Mouse (Mus musculus) stomach, embryonic 15.5 days (tissue): ENCODE data around the gene Adk. TPM values are rescaled to one million over a fixed set of nuclear protein-coding genes. Genes with fewer than 3 reads are reported as not detected.

Source experiments
- ATAC-seq: fragments of 200-750 bp; cut with Nextera tagmentation; 2 replicates; pipeline ENCODE4 v1.8.0; 2017; ENCODE audit warnings: low read depth, moderate number of reproducible peaks, moderate TSS enrichment; ENCODE audit not compliant: insufficient read depth, low FRiP score
- H3K27ac ChIP-seq: fragments of 300-500 bp; sonication (generic); 2 replicates; pipeline ENCODE4 v1.5.1; 2015; ENCODE audit warnings: mild to moderate bottlenecking, inconsistent platforms
- H3K27me3 ChIP-seq: fragments of 300-500 bp; sonication (generic); replicated peaks from 2 replicates; pipeline ENCODE4 v1.6.1; 2015; ENCODE audit warnings: inconsistent platforms
- H3K36me3 ChIP-seq: fragments of 300-500 bp; sonication (generic); 2 replicates; pipeline ENCODE4 v1.6.1; 2015; ENCODE audit warnings: inconsistent platforms
- H3K4me1 ChIP-seq: fragments of 300-500 bp; sonication (generic); 2 replicates; pipeline ENCODE4 v1.6.1; 2015; ENCODE audit warnings: inconsistent platforms
- H3K4me2 ChIP-seq: fragments of 300-500 bp; sonication (generic); 2 replicates; pipeline ENCODE4 v1.6.1; 2015; ENCODE audit warnings: mild to moderate bottlenecking, inconsistent platforms
- H3K4me3 ChIP-seq: fragments of 300-500 bp; sonication (generic); replicated peaks from 2 replicates; pipeline ENCODE4 v1.5.1; 2015; ENCODE audit warnings: inconsistent platforms
- H3K9ac ChIP-seq: fragments of 300-500 bp; sonication (generic); 2 replicates; pipeline ENCODE4 v1.6.1; 2015; ENCODE audit warnings: inconsistent platforms
- H3K9me3 ChIP-seq: fragments of 300-500 bp; sonication (generic); 2 replicates; pipeline ENCODE4 v1.6.1; 2016; ENCODE audit warnings: inconsistent platforms
- WGBS: fragments of 180-500 bp; shearing (Covaris S2); methylation state at CpG from one replicate; pipeline ENCODE4 v1.1.7; 2015; 5-methylcytosine and 5-hydroxymethylcytosine counted together
- polyA plus RNA-seq: library from polyadenylated mRNA; unstranded; fragments of >200 nt; fragmentation: Nextera tagmentation; extraction: Ambion mirVana; gene quantifications from 2 replicates; pipeline ENCODE4 v1.2.1, GENCODE M21; 2015

Adk gene
- polyA plus RNA-seq, 1 experiment from 2014 or later, result 167 TPM

DNA sequence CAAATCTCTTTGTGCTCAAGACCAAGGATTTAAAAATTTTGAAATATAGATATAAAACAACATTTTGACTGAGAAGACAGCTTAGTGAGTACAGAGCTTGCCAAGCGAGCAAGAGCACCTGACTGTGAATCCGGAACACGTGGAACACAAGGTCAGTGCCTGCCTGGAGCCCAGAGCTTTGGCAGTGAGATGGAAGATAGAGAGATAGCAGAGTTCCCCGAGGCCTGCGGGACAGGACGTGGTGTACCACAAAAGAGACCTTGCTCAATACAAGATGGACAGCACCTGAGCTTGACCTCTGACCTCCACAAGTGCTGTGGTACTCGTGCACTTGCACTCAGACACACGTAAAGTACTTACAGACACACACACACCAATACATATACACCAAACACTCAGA is 54.2 kb downstream of the Adk start:
- WGBS, result 77% methylated on average over 8 of the region's 8 CpGs
- H3K27ac ChIP-seq, result no peak overlapping the region
- H3K9me3 ChIP-seq, result no peaks in the 10 kb centered on the region
- no peaks in the 10 kb centered on the region for H3K27me3 ChIP-seq
- no peaks in the 10 kb centered on the region for H3K36me3 ChIP-seq
- no peak overlapping the region for H3K4me3 ChIP-seq
- H3K4me1 ChIP-seq, result peaks cover 3% of the 10 kb centered on the region; the same call in 1 of the 2 replicates
- no peak overlapping the region for H3K9ac ChIP-seq
- no peak overlapping the region for H3K4me2 ChIP-seq
- ATAC-seq, result no peak; the same call in 1 of the 2 replicates

DNA sequence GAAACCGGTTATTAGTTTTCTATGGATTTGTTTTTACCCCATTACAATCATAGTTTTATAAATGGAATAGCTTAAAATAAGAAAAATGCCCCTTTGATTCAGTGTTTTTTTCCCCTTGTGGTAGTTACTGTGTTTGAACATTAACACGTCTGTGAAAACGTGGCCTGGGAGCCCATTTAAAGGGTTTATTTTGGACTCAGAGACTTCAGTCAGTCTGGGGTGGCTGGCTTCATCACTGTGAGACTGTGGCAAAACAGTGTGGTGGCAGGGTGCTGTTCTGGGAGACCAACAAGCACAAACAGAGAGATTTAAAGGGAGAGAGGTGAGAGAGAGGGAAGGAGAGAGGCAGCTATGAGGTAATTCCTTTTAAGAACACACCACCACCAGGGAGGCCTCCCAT is 55.2 kb downstream of the Adk start:
- WGBS, result 82% methylated on average over 3 of the region's 3 CpGs
- Histone ChIP-seq H3K9ac (no peak overlapping the region), H3K36me3 (no peaks in the 10 kb centered on the region), H3K9me3 (no peaks in the 10 kb centered on the region), H3K4me1 (no peaks in the 10 kb centered on the region), H3K27ac (no peak overlapping the region), H3K4me2 (no peak overlapping the region), H3K4me3 (no peak overlapping the region), H3K27me3 (no peaks in the 10 kb centered on the region)
- no peak for ATAC-seq

DNA sequence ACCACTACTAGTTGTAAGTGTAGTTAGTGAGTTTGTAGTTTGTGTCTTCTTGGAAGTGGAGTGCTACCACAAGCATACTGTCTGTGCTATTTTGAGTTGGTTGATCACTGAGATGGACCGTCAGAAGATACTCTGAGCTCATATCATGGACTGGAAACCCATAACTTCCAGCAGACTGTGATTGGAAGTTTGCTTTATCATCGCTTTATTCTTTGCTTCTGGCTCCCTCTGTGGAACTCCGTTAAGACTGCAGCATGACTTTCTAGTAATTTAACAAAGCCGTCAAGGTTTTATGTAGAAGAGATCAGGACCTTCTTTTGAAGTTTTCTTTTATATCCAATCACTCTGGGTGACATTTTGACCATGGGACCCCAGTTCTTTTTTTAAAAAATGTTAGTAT is 58.1 kb downstream of the Adk start:
- H3K9me3 ChIP-seq, result no peaks in the 10 kb centered on the region
- H3K9ac ChIP-seq, result no peak overlapping the region
- no peaks in the 10 kb centered on the region for H3K27me3 ChIP-seq
- no peaks in the 10 kb centered on the region for H3K36me3 ChIP-seq
- no peak for ATAC-seq
- no peak overlapping the region for H3K4me2 ChIP-seq
- H3K4me3 ChIP-seq, result no peak overlapping the region
- WGBS, result 77% methylated on average over 4 of the region's 4 CpGs
- no peak overlapping the region for H3K27ac ChIP-seq
- no peaks in the 10 kb centered on the region for H3K4me1 ChIP-seq

DNA sequence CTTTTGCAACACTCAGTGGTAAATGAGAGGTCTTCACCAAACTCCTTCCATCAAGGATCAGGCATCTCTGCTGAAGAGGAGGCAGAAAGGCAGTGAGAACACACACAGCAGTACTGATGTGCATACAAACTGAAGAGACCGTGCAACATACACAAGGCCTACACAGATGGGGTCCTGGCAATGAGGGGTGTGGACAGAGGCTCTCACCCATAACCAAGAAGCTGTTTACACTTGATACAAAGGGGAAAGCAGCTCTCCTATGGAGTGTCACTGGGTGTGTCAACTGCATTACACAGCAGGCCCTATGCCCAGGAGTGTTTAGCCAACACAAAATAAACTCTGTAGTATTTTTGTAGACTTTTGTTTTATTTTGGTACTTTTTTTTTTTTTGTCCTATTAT is 59.1 kb downstream of the Adk start:
- Histone ChIP-seq H3K27ac (no peak overlapping the region), H3K4me1 (0 out of 2 replicates have a peak, but pooled peaks cover 4% of the 10 kb centered on the region), H3K4me2 (no peak overlapping the region), H3K9ac (no peak overlapping the region), H3K4me3 (no peak overlapping the region), H3K36me3 (no peaks in the 10 kb centered on the region), H3K27me3 (no peaks in the 10 kb centered on the region), H3K9me3 (no peaks in the 10 kb centered on the region)
- WGBS, result 89% methylated on average over 1 of the region's 1 CpGs
- no peak for ATAC-seq

DNA sequence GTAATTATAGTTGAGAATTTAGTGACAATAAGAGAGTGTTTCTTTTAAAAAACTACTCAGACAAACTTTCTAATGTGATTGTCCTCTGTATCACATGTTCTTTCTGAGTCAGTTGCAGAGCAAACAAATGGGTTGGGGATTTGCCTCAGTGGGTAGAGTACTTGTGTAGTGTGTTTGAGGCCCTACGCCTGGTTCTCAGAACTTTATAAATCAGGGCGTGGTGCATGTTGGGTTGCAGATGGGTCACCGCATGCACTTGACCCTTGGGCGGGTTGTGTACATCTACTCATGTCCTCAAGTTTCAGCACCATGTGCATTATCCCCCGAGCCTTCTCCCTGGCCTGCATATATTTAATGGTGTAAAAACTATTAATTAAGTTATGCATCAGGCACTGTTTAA is 59.8 kb downstream of the Adk start:
- no peak overlapping the region for H3K4me3 ChIP-seq
- no peaks in the 10 kb centered on the region for H3K36me3 ChIP-seq
- H3K4me1 ChIP-seq, result 0 out of 2 replicates have a peak, but pooled peaks cover 4% of the 10 kb centered on the region
- no peak overlapping the region for H3K4me2 ChIP-seq
- no peaks in the 10 kb centered on the region for H3K27me3 ChIP-seq
- H3K27ac ChIP-seq, result no peak overlapping the region
- WGBS, result 75% methylated on average over 5 of the region's 5 CpGs
- no peak overlapping the region for H3K9ac ChIP-seq
- H3K9me3 ChIP-seq, result no peaks in the 10 kb centered on the region
- no peak for ATAC-seq

DNA sequence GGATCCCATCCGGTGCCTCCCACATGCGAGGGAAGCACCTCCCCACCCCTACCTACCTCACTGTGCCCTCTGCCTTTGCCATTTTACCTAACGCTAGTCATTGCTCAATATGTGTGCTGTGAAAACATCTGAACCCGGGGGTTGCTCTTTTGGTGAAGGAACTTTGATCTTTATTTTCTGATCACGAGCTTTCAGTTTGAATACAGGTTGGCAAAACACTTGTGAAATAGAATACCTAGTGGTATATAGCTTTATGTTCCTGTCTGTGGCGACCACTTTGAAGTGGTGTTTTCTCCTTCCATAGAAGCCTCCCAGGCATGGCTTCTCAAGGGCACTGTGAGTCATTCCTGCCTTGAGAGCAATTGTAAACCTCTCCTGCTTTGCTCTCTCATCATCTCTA is 60.4 kb downstream of the Adk start:
- ATAC-seq, result no peak
- H3K27me3 ChIP-seq, result no peaks in the 10 kb centered on the region
- H3K27ac ChIP-seq, result no peak overlapping the region
- 0 out of 2 replicates have a peak, but pooled peaks cover 4% of the 10 kb centered on the region for H3K4me1 ChIP-seq
- no peak overlapping the region for H3K9ac ChIP-seq
- 83% methylated on average over 6 of the region's 6 CpGs for WGBS
- no peaks in the 10 kb centered on the region for H3K36me3 ChIP-seq
- no peak overlapping the region for H3K4me3 ChIP-seq
- no peak overlapping the region for H3K4me2 ChIP-seq
- no peaks in the 10 kb centered on the region for H3K9me3 ChIP-seq

DNA sequence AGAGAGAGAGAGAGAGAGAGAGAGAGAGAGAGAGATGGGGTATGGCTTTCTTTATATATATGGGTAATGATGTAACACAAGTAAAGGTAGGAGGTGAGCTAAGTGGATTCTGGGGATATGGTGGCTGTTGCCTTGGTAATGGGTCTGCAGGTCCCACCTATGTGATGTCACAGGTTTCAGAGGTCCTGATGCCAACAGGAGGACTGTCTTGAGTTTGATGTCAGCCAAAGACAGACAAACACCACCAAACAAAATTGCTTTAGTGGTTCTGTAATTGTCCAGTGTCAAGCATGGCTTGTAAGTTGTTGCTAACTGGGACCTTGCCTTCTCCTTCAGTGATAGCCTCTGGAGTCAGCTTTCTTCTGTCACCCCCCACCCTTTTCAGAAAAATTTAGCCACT is 62.0 kb downstream of the Adk start:
- no peak overlapping the region for H3K4me2 ChIP-seq
- ATAC-seq, result no peak
- no peak overlapping the region for H3K4me3 ChIP-seq
- no peaks in the 10 kb centered on the region for H3K36me3 ChIP-seq
- no peaks in the 10 kb centered on the region for H3K9me3 ChIP-seq
- no peak overlapping the region for H3K9ac ChIP-seq
- H3K4me1 ChIP-seq, result 0 out of 2 replicates have a peak, but pooled peaks cover 4% of the 10 kb centered on the region
- H3K27me3 ChIP-seq, result no peaks in the 10 kb centered on the region
- no peak overlapping the region for H3K27ac ChIP-seq

DNA sequence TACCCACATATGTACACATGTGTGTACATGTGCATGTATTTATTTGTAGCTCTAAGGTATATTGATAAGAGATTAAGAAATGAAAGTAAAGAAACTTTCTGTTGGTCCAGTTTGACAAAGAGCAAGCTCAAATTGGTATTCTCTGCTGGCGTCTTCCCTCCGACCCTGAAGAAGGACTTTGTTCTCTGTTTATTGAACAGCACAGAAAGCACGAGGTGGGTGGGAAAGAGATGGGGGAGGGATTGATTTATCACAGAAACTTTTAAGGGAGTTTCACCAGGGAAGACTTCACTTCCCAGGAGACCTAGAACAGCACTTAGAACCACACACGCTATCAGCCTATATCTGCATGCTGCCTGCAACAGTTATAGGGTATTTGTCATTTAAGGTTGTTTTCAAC is 62.9 kb downstream of the Adk start:
- H3K36me3 ChIP-seq, result no peaks in the 10 kb centered on the region
- no peaks in the 10 kb centered on the region for H3K9me3 ChIP-seq
- ATAC-seq, result no peak
- no peak overlapping the region for H3K9ac ChIP-seq
- no peak overlapping the region for H3K4me2 ChIP-seq
- H3K4me1 ChIP-seq, result 0 out of 2 replicates have a peak, but pooled peaks cover 4% of the 10 kb centered on the region
- H3K27me3 ChIP-seq, result no peaks in the 10 kb centered on the region
- no peak overlapping the region for H3K27ac ChIP-seq
- WGBS, result 34% methylated on average over 4 of the region's 4 CpGs
- H3K4me3 ChIP-seq, result no peak overlapping the region

DNA sequence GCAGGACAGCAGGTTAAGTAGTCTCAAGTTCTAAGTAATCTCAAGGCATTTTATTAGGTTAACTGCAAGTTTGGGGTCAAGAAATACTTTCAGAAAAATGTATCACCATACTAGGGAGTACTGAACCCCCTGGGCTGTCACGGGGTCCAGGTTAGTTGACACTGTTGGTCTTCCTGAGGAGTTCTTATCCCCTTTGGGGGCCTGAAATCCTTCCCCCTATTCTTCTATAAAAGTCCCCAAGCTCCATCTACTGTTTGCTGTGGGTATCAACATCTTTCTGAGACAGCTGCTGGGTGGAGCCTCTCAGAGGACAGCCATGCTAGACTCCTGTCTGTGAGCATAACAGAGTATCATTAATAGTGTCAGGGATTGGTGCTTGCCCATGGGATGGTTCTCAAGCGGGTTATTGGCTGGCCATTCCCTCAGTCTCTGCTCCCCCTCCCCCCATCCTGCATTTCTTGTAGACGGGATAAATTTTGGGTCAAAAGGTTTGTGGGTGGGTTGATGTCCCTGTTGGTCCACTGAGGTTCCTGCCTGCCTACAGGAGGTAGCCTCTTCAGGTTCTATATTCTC is 63.6 kb downstream of the Adk start:
- H3K4me3 ChIP-seq, result no peak overlapping the region
- no peak for ATAC-seq
- H3K4me1 ChIP-seq, result 0 out of 2 replicates have a peak, but pooled peaks cover 4% of the 10 kb centered on the region
- WGBS, result 47% methylated on average over 3 of the region's 3 CpGs
- H3K27me3 ChIP-seq, result no peaks in the 10 kb centered on the region
- no peaks in the 10 kb centered on the region for H3K9me3 ChIP-seq
- no peak overlapping the region for H3K27ac ChIP-seq
- H3K4me2 ChIP-seq, result no peak overlapping the region
- H3K36me3 ChIP-seq, result no peaks in the 10 kb centered on the region
- H3K9ac ChIP-seq, result no peak overlapping the region

DNA sequence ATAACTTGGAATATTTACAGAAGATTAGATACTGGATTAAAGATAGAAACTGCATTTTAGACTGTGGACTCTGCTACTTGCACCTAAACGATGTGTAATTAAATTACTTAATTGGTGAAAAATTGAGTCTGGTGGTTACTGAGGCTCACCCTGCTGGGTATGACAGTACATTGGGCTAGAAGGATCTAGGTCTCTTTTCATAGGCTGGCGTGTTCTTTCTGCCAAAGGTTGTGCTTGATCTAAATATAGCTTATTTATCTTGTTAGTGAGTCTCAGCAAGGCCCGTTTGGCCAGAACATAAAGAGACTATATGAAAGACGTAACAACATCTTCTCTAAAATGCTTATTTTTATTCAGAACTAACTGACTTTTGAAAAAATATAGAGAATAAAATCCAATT is 65.7 kb downstream of the Adk start:
- no peak overlapping the region for H3K4me3 ChIP-seq
- no peak overlapping the region for H3K27ac ChIP-seq
- 67% methylated on average over 4 of the region's 4 CpGs for WGBS
- no peaks in the 10 kb centered on the region for H3K27me3 ChIP-seq
- H3K4me2 ChIP-seq, result no peak overlapping the region
- H3K9me3 ChIP-seq, result no peaks in the 10 kb centered on the region
- no peak overlapping the region for H3K9ac ChIP-seq
- ATAC-seq, result no peak; the same call in 1 of the 2 replicates
- 0 out of 2 replicates have a peak, but pooled peaks cover 4% of the 10 kb centered on the region for H3K4me1 ChIP-seq
- no peaks in the 10 kb centered on the region for H3K36me3 ChIP-seq

DNA sequence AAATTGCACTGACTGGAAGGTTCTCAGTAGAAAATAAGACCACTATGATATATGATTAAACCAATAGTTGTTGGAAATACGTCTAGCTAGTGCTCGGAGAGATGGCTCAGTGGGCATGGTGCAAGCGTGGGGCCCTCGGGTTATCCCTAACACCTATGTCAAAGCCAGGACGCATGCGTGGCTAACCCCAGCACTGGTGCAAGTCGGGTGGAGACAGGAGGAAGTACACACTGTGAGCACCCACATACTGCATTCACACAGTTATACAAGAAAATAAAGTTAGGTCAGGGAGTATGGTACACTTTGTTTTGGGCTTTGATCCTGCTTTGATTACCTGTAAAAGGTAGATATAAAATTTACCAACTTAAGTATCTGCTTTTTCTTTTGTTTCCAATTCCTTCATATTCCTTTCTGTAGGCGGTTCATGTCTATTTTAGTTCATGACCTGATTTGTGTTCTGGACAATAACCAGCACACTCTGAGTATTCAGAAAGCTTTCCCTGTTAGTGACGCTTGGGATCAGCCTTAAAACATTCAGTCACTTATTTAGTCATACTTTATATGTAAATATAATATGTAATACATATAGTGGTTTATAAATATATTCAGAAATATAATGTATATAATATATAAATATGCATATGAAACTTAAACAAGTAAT is 67.4 kb downstream of the Adk start:
- H3K4me1 ChIP-seq, result 0 out of 2 replicates have a peak, but pooled peaks cover 4% of the 10 kb centered on the region
- H3K27ac ChIP-seq, result no peak overlapping the region
- H3K27me3 ChIP-seq, result no peaks in the 10 kb centered on the region
- H3K9ac ChIP-seq, result no peak overlapping the region
- no peak for ATAC-seq
- WGBS, result 75% methylated on average over 9 of the region's 9 CpGs
- no peak overlapping the region for H3K4me3 ChIP-seq
- H3K4me2 ChIP-seq, result no peak overlapping the region
- H3K9me3 ChIP-seq, result no peaks in the 10 kb centered on the region
- H3K36me3 ChIP-seq, result no peaks in the 10 kb centered on the region

DNA sequence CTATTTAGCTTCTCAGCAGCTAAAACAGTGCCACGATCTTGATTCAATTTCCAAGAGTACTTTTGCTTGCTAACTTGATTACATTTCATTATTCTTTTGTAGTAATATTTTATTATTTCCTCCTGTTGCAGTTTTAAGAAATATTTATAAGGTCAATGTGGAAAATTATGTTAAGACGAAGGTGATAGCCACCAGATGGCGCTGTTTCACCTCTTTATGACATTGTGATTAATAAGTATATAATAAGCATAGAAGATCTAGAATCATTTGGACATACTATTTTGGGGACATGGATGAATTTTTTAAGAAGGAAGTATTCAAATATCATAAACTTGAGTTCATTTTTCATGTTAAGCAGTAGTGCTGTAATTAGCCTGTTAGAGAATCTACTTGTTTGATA is 68.1 kb downstream of the Adk start:
- H3K4me2 ChIP-seq, result no peak overlapping the region
- no peak overlapping the region for H3K4me3 ChIP-seq
- H3K9ac ChIP-seq, result no peak overlapping the region
- H3K27me3 ChIP-seq, result no peaks in the 10 kb centered on the region
- ATAC-seq, result no peak
- no peaks in the 10 kb centered on the region for H3K36me3 ChIP-seq
- H3K27ac ChIP-seq, result no peak overlapping the region
- 26% methylated on average over 3 of the region's 3 CpGs for WGBS
- H3K9me3 ChIP-seq, result no peaks in the 10 kb centered on the region
- H3K4me1 ChIP-seq, result 0 out of 2 replicates have a peak, but pooled peaks cover 4% of the 10 kb centered on the region
